Mouse (Mus musculus) forebrain, embryonic 12.5 days (tissue): Measurements from ENCODE around the gene Gm20458. TPM values are rescaled to one million over a fixed set of nuclear protein-coding genes. Genes with fewer than 3 reads are reported as not detected.

Source experiments
- ATAC-seq: fragments of 200-750 bp; cut with Nextera tagmentation; 2 replicates; pipeline ENCODE4 v1.8.0; 2017; ENCODE audit warnings: moderate TSS enrichment; ENCODE audit not compliant: low FRiP score
- H3K27ac ChIP-seq: fragments of 300-500 bp; sonication (generic); 2 replicates; pipeline ENCODE4 v1.5.1; 2016; ENCODE audit warnings: mild to moderate bottlenecking
- H3K27me3 ChIP-seq: fragments of 300-500 bp; sonication (generic); 2 replicates; pipeline ENCODE4 v1.6.1; 2016; ENCODE audit warnings: mild to moderate bottlenecking
- H3K36me3 ChIP-seq: fragments of 300-500 bp; sonication (generic); replicated peaks from 2 replicates; pipeline ENCODE4 v1.6.1; 2016; ENCODE audit warnings: mild to moderate bottlenecking
- H3K4me1 ChIP-seq: fragments of 300-500 bp; sonication (generic); 2 replicates; pipeline ENCODE4 v1.6.1; 2016
- H3K4me2 ChIP-seq: fragments of 300-500 bp; sonication (generic); 2 replicates; pipeline ENCODE4 v1.6.1; 2016; ENCODE audit warnings: mild to moderate bottlenecking, moderate library complexity
- H3K4me3 ChIP-seq: fragments of 300-500 bp; sonication (generic); replicated peaks from 2 replicates; pipeline ENCODE4 v1.5.1; 2016; ENCODE audit warnings: mild to moderate bottlenecking
- H3K9ac ChIP-seq: fragments of 300-500 bp; sonication (generic); 2 replicates; pipeline ENCODE4 v1.6.1; 2016; ENCODE audit warnings: mild to moderate bottlenecking
- H3K9me3 ChIP-seq: fragments of 300-500 bp; sonication (generic); 2 replicates; pipeline ENCODE4 v1.6.1; 2016
- WGBS: fragments of 180-500 bp; shearing (Covaris S2); methylation state at CpG from one replicate; pipeline ENCODE4 v1.1.7; 2016; 5-methylcytosine and 5-hydroxymethylcytosine counted together
- polyA plus RNA-seq: library from polyadenylated mRNA; unstranded; fragments of >200 nt; fragmentation: Nextera tagmentation; extraction: Ambion mirVana; gene quantifications from 2 replicates; pipeline ENCODE4 v1.2.1, GENCODE M21; 2016

The Gm20458 gene
- polyA plus RNA-seq, 1 experiment from 2014 or later: 6.2 TPM

DNA sequence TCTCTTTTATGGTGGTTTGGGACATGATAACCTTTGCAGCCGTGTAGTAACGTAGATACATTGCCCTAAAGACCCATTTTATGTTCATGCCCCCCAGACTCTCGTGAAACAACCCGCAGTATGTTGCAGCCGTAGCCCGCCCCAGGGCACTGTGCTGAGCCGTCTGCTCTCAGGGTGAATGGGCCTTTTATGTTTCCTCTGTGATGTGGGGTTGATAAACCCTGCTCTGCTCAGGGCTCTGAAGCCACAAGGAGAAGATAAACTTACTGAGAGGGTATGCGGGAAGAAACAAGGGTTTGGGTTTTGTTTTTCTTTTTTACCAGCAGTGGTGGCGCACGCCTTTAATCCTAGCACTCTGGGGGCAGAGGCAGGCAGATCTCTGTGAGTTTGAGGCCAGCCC lies 73.5 kb downstream of the Gm20458 start:
- Histone ChIP-seq H3K27me3 (no peaks in the 10 kb centered on the region), H3K4me2 (no peak overlapping the region), H3K9me3 (no peaks in the 10 kb centered on the region), H3K27ac (no peak overlapping the region), H3K9ac (no peak overlapping the region), H3K4me3 (no peak overlapping the region), H3K36me3 (no peaks in the 10 kb centered on the region), H3K4me1 (no peaks in the 10 kb centered on the region)
- ATAC-seq: no peak
- 74% methylated on average over 10 of the region's 10 CpGs for WGBS

DNA sequence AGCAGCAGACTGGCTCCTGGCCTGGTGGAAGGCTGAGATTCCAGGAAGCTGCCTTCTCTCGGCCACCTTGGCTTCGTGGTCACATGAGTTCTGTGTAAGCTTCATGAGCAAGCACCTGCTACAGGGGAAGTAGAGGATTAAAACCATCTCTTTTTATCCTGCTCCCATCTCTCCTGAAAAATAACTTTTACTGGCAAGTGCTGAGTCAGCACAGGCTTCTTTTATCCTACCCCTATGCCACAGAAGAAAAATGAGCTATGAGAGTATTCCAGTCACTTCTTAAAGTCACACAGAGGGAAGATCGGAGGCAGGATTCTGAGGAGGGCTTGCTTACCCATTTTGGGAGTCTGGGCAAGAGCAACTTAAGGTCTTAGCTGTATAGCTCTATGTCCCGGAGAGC lies 76.2 kb downstream of the Gm20458 start:
- 83% methylated on average over 4 of the region's 4 CpGs for WGBS
- no peaks in the 10 kb centered on the region for H3K4me1 ChIP-seq

More for the DNA sequence above, 76.2 kb downstream of the Gm20458 start:
- Histone ChIP-seq H3K4me3 (no peak overlapping the region), H3K27ac (no peak overlapping the region), H3K36me3 (no peaks in the 10 kb centered on the region), H3K9me3 (no peaks in the 10 kb centered on the region), H3K27me3 (no peaks in the 10 kb centered on the region), H3K9ac (no peak overlapping the region), H3K4me2 (no peak overlapping the region)
- no peak for ATAC-seq

Other genes starting within 250 kb of the Gm20458 start
- not detected in 2 replicates for gene Wfdc15b, start 239.3 kb upstream of the Gm20458 start, polyA plus RNA-seq
- not detected in 2 replicates for gene Svs2, start 222.5 kb upstream of the Gm20458 start, polyA plus RNA-seq
- gene Svs3b, start 204.3 kb upstream of the Gm20458 start, polyA plus RNA-seq: not detected in 2 replicates
- not detected in 2 replicates for gene Svs4, start 182.5 kb upstream of the Gm20458 start, polyA plus RNA-seq
- not detected in 2 replicates for gene Svs3a, start 171.7 kb upstream of the Gm20458 start, polyA plus RNA-seq
- not detected in 2 replicates for gene Svs6, start 144.2 kb upstream of the Gm20458 start, polyA plus RNA-seq
- not detected in 2 replicates for gene Svs5, start 128.2 kb upstream of the Gm20458 start, polyA plus RNA-seq
- gene Slpi, start 71.9 kb upstream of the Gm20458 start, polyA plus RNA-seq: 0.41 TPM in 1 of 2 replicates, not detected in the other
- gene Rbpjl, start 57.8 kb upstream of the Gm20458 start, polyA plus RNA-seq: 0.08 and 0.09 TPM in 2 replicates
- 3.3 and 4.0 TPM in 2 replicates for gene Matn4, start 55.8 kb upstream of the Gm20458 start, polyA plus RNA-seq
- gene Sdc4, start 17.1 kb upstream of the Gm20458 start, polyA plus RNA-seq: 12.1 and 12.6 TPM in 2 replicates
- 60.5 and 67.4 TPM in 2 replicates for gene Sys1, start 4.0 kb upstream of the Gm20458 start, polyA plus RNA-seq
- not detected in 2 replicates for gene Trp53tg5, start 12.8 kb downstream of the Gm20458 start, polyA plus RNA-seq
- gene Dbndd2, start 25.1 kb downstream of the Gm20458 start, polyA plus RNA-seq: 4.6 and 4.7 TPM in 2 replicates
- gene Pigt, start 36.6 kb downstream of the Gm20458 start, polyA plus RNA-seq: 43.3 and 45.2 TPM in 2 replicates
- gene Wfdc2, start 101.4 kb downstream of the Gm20458 start, polyA plus RNA-seq: 29.9 and 34.5 TPM in 2 replicates
- not detected in 2 replicates for gene Spint3, start 112.5 kb downstream of the Gm20458 start, polyA plus RNA-seq
- not detected in 2 replicates for gene Wfdc6a, start 124.5 kb downstream of the Gm20458 start, polyA plus RNA-seq
- not detected in 2 replicates for gene Eppin, start 132.6 kb downstream of the Gm20458 start, polyA plus RNA-seq
- not detected in 2 replicates for gene Wfdc6b, start 152.6 kb downstream of the Gm20458 start, polyA plus RNA-seq
- gene Wfdc8, start 152.7 kb downstream of the Gm20458 start, polyA plus RNA-seq: not detected in 2 replicates
- gene Wfdc16, start 177.8 kb downstream of the Gm20458 start, polyA plus RNA-seq: not detected in 2 replicates
- not detected in 2 replicates for gene Wfdc10, start 195.1 kb downstream of the Gm20458 start, polyA plus RNA-seq
- gene Wfdc9, start 195.6 kb downstream of the Gm20458 start, polyA plus RNA-seq: not detected in 2 replicates
- gene Wfdc11, start 213.1 kb downstream of the Gm20458 start, polyA plus RNA-seq: not detected in 2 replicates
- not detected in 2 replicates for gene Wfdc13, start 224.1 kb downstream of the Gm20458 start, polyA plus RNA-seq
- gene Spint4, start 237.5 kb downstream of the Gm20458 start, polyA plus RNA-seq: not detected in 2 replicates